Mouse (Mus musculus) heart, postnatal 0 days (tissue): ENCODE measurements around the gene Lgalsl. TPM values are rescaled to one million over a fixed set of nuclear protein-coding genes. Genes with fewer than 3 reads are reported as not detected.

Source experiments
- ATAC-seq: fragments of 200-750 bp; cut with Nextera tagmentation; 2 replicates; pipeline ENCODE4 v1.8.0; 2017; ENCODE audit warnings: low read depth, moderate number of reproducible peaks, moderate library complexity; ENCODE audit not compliant: insufficient read depth
- DNase-seq: peaks from one replicate; pipeline ENCODE4 v3.0.0-alpha.2; 2016; ENCODE audit warnings: low spot score
- H3K27ac ChIP-seq: fragments of 300-500 bp; sonication (generic); 2 replicates; pipeline ENCODE4 v1.5.1; 2014; ENCODE audit warnings: low read depth, mild to moderate bottlenecking
- H3K27me3 ChIP-seq: fragments of 300-500 bp; sonication (generic); 2 replicates; pipeline ENCODE4 v1.6.1; 2014; ENCODE audit warnings: low read length, mixed read lengths; ENCODE audit not compliant: control insufficient read depth, insufficient read depth
- H3K36me3 ChIP-seq: fragments of 300-500 bp; sonication (generic); replicated peaks from 2 replicates; pipeline ENCODE4 v1.6.1; 2014; ENCODE audit warnings: low read length, mixed read lengths; ENCODE audit not compliant: control insufficient read depth, insufficient read depth
- H3K4me1 ChIP-seq: fragments of 300-500 bp; sonication (generic); 2 replicates; pipeline ENCODE4 v1.6.1; 2014; ENCODE audit warnings: antibody characterized with exemption; ENCODE audit not compliant: control insufficient read depth, insufficient read depth
- H3K4me2 ChIP-seq: fragments of 300-500 bp; sonication (generic); 2 replicates; pipeline ENCODE4 v1.6.1; 2014; ENCODE audit warnings: low read depth, mild to moderate bottlenecking, low read length, moderate library complexity
- H3K4me3 ChIP-seq: fragments of 300-500 bp; sonication (generic); 2 replicates; pipeline ENCODE4 v1.5.1; 2014; ENCODE audit warnings: low read depth, low read length
- H3K9ac ChIP-seq: fragments of 300-500 bp; sonication (generic); replicated peaks from 2 replicates; pipeline ENCODE4 v1.6.1; 2014; ENCODE audit warnings: low read depth, low read length, mixed read lengths
- H3K9me3 ChIP-seq: fragments of 300-500 bp; sonication (generic); replicated peaks from 2 replicates; pipeline ENCODE4 v1.6.1; 2016; ENCODE audit warnings: low read length; ENCODE audit not compliant: control insufficient read depth
- CTCF ChIP-seq: IDR thresholded peaks from 2 replicates; pipeline ENCODE4 v1.5.1; 2016; ENCODE audit warnings: antibody characterized with exemption, control low read depth, low read depth
- EP300 ChIP-seq: IDR thresholded peaks from 2 replicates; pipeline ENCODE4 v1.6.1; 2016; ENCODE audit warnings: antibody characterized with exemption, low read depth
- WGBS: fragments of 180-500 bp; shearing (Covaris S2); extraction: QIAGEN DNeasy Blood & Tissue Kit; methylation state at CpG from one replicate; pipeline ENCODE4 v1.1.7; 2014; 5-methylcytosine and 5-hydroxymethylcytosine counted together
- polyA plus RNA-seq: library from polyadenylated mRNA; unstranded; fragments of >200 nt; fragmentation: Nextera tagmentation; extraction: Ambion mirVana; gene quantifications from 2 replicates; pipeline ENCODE4 v1.2.1, GENCODE M21; 2015
- total RNA-seq: library from RNA; depleted of rRNA; stranded (reverse); fragments of >200 nt; gene quantifications from 2 replicates; pipeline ENCODE4 v1.2.3, GENCODE M21; 2014; ENCODE audit warnings: low replicate concordance

Gene Lgalsl
- total and polyA plus RNA-seq, 2 experiments from 2014 or later = 29.7 to 61.6 TPM

DNA sequence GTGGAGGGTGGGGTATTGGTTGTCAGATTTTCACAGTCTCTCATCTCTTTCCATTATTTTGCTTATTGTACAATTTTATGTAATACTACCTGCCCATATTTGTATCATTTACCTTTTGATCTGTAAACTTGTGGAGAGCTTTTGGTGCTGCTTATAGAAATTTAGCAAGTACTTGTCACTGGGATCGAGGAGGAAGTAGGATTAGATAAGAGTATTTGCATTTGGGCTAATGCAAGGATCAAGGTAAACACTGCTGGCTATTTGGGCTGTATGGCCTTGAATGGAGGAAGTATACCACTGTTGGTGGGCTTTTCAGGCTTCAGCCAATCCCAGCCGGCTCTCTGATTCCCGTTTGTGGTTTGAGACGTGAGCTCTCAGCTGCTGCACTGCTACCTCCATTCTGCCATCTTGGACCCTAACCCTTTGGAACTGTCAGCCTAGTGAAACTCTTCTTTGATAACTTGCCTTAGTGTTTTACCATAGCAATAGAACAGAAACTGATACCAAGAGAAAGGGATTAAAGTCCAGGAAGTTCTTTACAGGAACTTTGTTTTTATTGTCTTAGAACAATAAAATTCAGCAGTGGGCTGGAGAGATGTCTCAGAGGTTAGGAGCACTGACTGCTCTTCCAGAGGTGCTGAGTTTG is 25.1 kb downstream of the Lgalsl start:
- TF ChIP-seq EP300 (no peak), CTCF (no peak)
- no peak overlapping the region for H3K27ac ChIP-seq
- H3K4me3 ChIP-seq = no peak overlapping the region
- no peak for DNase-seq
- H3K36me3 ChIP-seq = no peaks in the 10 kb centered on the region
- H3K9me3 ChIP-seq = no peaks in the 10 kb centered on the region
- WGBS = 48% methylated on average over 4 of the region's 4 CpGs
- H3K9ac ChIP-seq = no peak overlapping the region
- H3K4me2 ChIP-seq = no peak overlapping the region
- no peak for ATAC-seq
- H3K4me1 ChIP-seq = no peaks in the 10 kb centered on the region
- no peaks in the 10 kb centered on the region for H3K27me3 ChIP-seq

GRCm38 (mm10) chr11:20804416-20804815 is 26.4 kb downstream of the Lgalsl start:
- TF ChIP-seq EP300 (no peak), CTCF (no peak)
- DNase-seq = no peak
- H3K4me3 ChIP-seq = no peak overlapping the region
- no peaks in the 10 kb centered on the region for H3K4me1 ChIP-seq
- H3K9ac ChIP-seq = no peak overlapping the region
- no peaks in the 10 kb centered on the region for H3K9me3 ChIP-seq
- H3K36me3 ChIP-seq = no peaks in the 10 kb centered on the region
- no peaks in the 10 kb centered on the region for H3K27me3 ChIP-seq
- WGBS = 83% methylated on average over 4 of the region's 4 CpGs
- ATAC-seq = no peak
- H3K27ac ChIP-seq = no peak overlapping the region
- no peak overlapping the region for H3K4me2 ChIP-seq

- Histone ChIP-seq H3K4me2 (no peak overlapping the region), H3K27ac (no peak overlapping the region), H3K9ac (no peak overlapping the region), H3K36me3 (no peaks in the 10 kb centered on the region), H3K9me3 (0 out of 2 replicates have a peak, but pooled peaks cover 3% of the 10 kb centered on the region), H3K4me1 (no peaks in the 10 kb centered on the region), H3K4me3 (no peak overlapping the region), H3K27me3 (no peaks in the 10 kb centered on the region)
- no peak for TF ChIP-seq EP300
- no peak for TF ChIP-seq CTCF
- WGBS = 27% methylated on average over 14 of the region's 14 CpGs
- ATAC-seq = no peak
- no peak for DNase-seq
Observed at GRCm38 (mm10) chr11:20800277-20801092, 30.4 kb downstream of the Lgalsl start.

GRCm38 (mm10) chr11:20797841-20798240 is 33.0 kb downstream of the Lgalsl start:
- no peak overlapping the region for H3K27ac ChIP-seq
- 0 out of 2 replicates have a peak, but pooled peaks cover 3% of the 10 kb centered on the region for H3K9me3 ChIP-seq
- H3K9ac ChIP-seq = no peak overlapping the region
- no peaks in the 10 kb centered on the region for H3K4me1 ChIP-seq
- no peak for DNase-seq
- no peaks in the 10 kb centered on the region for H3K36me3 ChIP-seq
- H3K27me3 ChIP-seq = no peaks in the 10 kb centered on the region
- H3K4me3 ChIP-seq = no peak overlapping the region
- TF ChIP-seq CTCF (no peak), EP300 (no peak)
- H3K4me2 ChIP-seq = no peak overlapping the region
- WGBS = 88% methylated on average over 6 of the region's 6 CpGs
- ATAC-seq = no peak

DNA sequence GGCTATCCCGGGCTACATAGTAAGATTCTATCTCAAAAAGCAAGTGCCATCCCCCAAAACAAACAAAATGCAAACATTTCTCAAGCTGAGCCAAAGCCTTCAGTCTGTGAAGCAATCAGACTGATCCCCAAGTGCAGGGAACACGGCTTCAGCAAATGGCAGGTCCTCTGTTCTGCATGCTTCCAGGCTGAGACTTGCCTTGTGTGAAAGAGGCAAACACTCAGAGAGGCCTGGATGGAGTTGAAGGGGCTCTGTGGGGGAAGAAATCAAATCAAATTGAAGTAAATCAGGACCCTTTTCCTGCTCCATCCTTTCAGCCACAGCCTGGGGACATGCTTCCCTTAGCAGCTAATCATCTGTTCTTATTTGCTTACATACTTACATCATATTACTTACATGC is 35.4 kb downstream of the Lgalsl start:
- Histone ChIP-seq H3K4me3 (no peak overlapping the region), H3K9me3 (0 out of 2 replicates have a peak, but pooled peaks cover 3% of the 10 kb centered on the region), H3K27me3 (0 out of 2 replicates have a peak, but pooled peaks cover 3% of the 10 kb centered on the region), H3K9ac (no peak overlapping the region), H3K4me1 (no peaks in the 10 kb centered on the region), H3K27ac (no peak overlapping the region), H3K36me3 (no peaks in the 10 kb centered on the region), H3K4me2 (no peak overlapping the region)
- no peak for TF ChIP-seq CTCF
- no peak for TF ChIP-seq EP300
- ATAC-seq (no peak), DNase-seq (no peak)
- 40% methylated on average over 2 of the region's 2 CpGs for WGBS
